Mouse (Mus musculus) kidney, postnatal 25 days (tissue): ENCODE measurements around the gene Gm21149.
"Not testable (repeated sequence)": the region's sequence is repeated elsewhere in the genome, so short reads cannot be mapped to it uniquely, and the experiment has no call there.

Source experiments
- DNase-seq, 2 experiments: peaks; one replicate each; pipeline ENCODE4 v3.0.0; 2021; ENCODE audit warnings: mixed read lengths in 2 of 2

Gm21149 gene

DNA sequence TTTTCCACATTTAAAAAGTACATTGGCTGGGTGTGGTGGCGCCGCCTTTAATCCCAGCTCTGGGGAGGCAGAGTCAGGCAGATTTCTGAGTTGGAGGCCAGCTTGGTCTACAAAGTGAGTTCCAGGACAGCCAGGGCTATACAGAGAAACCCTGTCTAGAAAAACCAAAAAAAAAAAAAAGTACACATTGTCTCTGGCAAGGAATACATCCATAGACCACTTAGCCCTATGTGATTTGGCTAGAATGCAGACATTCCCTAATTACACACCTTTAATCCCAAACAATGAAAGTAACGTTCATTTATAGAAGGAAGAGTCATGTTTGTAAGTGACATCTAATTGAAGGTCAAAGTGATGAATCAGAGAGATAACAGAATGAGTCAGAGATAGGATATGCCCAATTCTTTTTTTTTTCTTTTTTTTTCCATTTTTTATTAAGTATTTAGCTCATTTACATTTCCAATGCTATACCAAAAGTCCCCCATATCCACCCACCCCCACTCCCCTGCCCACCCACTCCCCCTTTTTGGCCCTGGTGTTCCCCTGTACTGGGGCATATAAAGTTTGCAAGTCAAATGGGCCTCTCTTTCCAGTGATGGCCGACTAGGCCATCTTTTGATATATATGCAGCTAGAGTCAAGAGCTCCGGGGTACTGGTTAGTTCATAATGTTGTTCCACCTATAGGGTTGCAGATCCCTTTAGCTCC lies 18.3 kb downstream of the Gm21149 start:
- not testable (repeated sequence) for DNase-seq
